Mouse (Mus musculus) bone marrow, adult 2 months (tissue): ENCODE measurements around the gene Cdh23.

Source experiments
- CTCF ChIP-seq: fragments of 200-500 bp; IDR thresholded peaks from 2 replicates; pipeline ENCODE4 v1.5.1; 2011; ENCODE audit warnings: low read length, control low read depth; ENCODE audit not compliant: control insufficient read depth, insufficient read depth
- POLR2A ChIP-seq: fragments of 200-500 bp; IDR thresholded peaks from 2 replicates; pipeline ENCODE4 v1.6.1; 2011; ENCODE audit warnings: low read depth, mild to moderate bottlenecking, control low read depth, low read length, borderline replicate concordance; ENCODE audit not compliant: control insufficient read depth

GRCm38 (mm10) chr10:60531349-60531748 is 164.9 kb downstream of the Cdh23 start:
- TF ChIP-seq CTCF (peak; percentile 75), POLR2A (no peak)
